Mouse (Mus musculus) stomach, postnatal 0 days (tissue): Measurements from ENCODE around the gene Olfr895.

Experiments
- CTCF ChIP-seq: IDR thresholded peaks from 2 replicates; pipeline ENCODE4 v1.5.1; 2016; ENCODE audit warnings: antibody characterized with exemption, low read depth, mild to moderate bottlenecking, moderate library complexity
- EP300 ChIP-seq: optimal IDR thresholded peaks from 2 replicates; pipeline ENCODE3; 2016; ENCODE audit warnings: antibody characterized with exemption

DNA sequence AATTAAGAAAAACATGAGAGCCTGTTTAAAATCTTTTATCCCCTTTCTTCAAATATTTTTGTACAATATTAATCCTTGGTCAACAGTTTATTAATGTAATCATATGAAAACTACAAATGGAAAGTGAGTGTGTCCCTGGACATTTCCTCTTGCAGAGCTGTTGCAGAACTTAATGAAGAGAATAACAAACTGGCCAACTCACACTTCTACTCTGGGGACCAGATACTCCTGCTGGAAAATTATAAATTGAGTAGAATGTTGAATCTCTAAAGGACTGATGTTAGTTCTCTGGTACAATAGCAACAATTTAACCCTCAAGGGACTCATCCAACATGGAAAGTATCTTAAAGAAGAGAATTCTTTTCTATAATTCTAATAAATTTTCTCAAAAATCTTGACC, at the start of gene Olfr895:
- TF ChIP-seq CTCF (no peak), EP300 (no peak)
